Mouse (Mus musculus) cerebellum, postnatal 36 days (tissue): ENCODE data around the gene Kcnmb3.

Experiments used
- DNase-seq, 2 experiments: peaks; one replicate each; pipeline ENCODE4 v3.0.0; 2021 to 2022; ENCODE audit warnings: mixed read lengths in 2 of 2

Kcnmb3 gene

GRCm38 (mm10) chr3:32492097-32493090 lies at the start of gene Kcnmb3:
Gene Kcnmb3, minus strand, starts transcription at chr3:32492231.
- no peak for DNase-seq

GRCm38 (mm10) chr3:32538091-32538490 lies 46.1 kb upstream of the Kcnmb3 start:
- no peak for DNase-seq

GRCm38 (mm10) chr3:32537556-32537955 lies 45.5 kb upstream of the Kcnmb3 start:
- DNase-seq: peak; percentile 8 to 41

- DNase-seq: no peak
Observed at GRCm38 (mm10) chr3:32535692-32536091, 43.7 kb upstream of the Kcnmb3 start.

- no peak for DNase-seq
Observed at GRCm38 (mm10) chr3:32530041-32530440, 38.0 kb upstream of the Kcnmb3 start.

GRCm38 (mm10) chr3:32529303-32529898 lies 37.4 kb upstream of the Kcnmb3 start, which contains the start of gene Mfn1:
Gene Mfn1, plus strand, starts transcription at chr3:32529465.
- DNase-seq: peak; percentile 89 to 90

- DNase-seq: no peak
Observed at GRCm38 (mm10) chr3:32527181-32527580, 35.1 kb upstream of the Kcnmb3 start.

GRCm38 (mm10) chr3:32513528-32513927 lies 21.5 kb upstream of the Kcnmb3 start:
- DNase-seq: no peak

- DNase-seq: no peak
Observed at GRCm38 (mm10) chr3:32512686-32513284, 20.8 kb upstream of the Kcnmb3 start.

- peak; percentile 26 to 40 for DNase-seq
Observed at GRCm38 (mm10) chr3:32511191-32511550, 19.1 kb upstream of the Kcnmb3 start.

GRCm38 (mm10) chr3:32510375-32511190 lies 18.6 kb upstream of the Kcnmb3 start:
- peak; percentile 94 to 96 for DNase-seq

- DNase-seq: peak in 1 of 2 experiments; percentile 20
Observed at GRCm38 (mm10) chr3:32509496-32510374, 17.7 kb upstream of the Kcnmb3 start, which contains the start of gene Zfp639. Gene Zfp639, plus strand, starts transcription at chr3:32510259.

GRCm38 (mm10) chr3:32508666-32509324 lies 16.8 kb upstream of the Kcnmb3 start:
- DNase-seq: peak; percentile 62 to 68

GRCm38 (mm10) chr3:32506366-32507225 lies 14.6 kb upstream of the Kcnmb3 start:
- no peak for DNase-seq

- no peak for DNase-seq
Observed at GRCm38 (mm10) chr3:32505841-32506240, 13.8 kb upstream of the Kcnmb3 start.

GRCm38 (mm10) chr3:32500346-32500745 lies 8.3 kb upstream of the Kcnmb3 start:
- no peak for DNase-seq

GRCm38 (mm10) chr3:32496711-32497070 lies 4.7 kb upstream of the Kcnmb3 start:
- DNase-seq: no peak

- DNase-seq: no peak
Observed at GRCm38 (mm10) chr3:32495856-32496710, 4.1 kb upstream of the Kcnmb3 start.
